Mouse (Mus musculus): Measurements from ENCODE around the gene Lypd4. TPM values are rescaled to one million over a fixed set of nuclear protein-coding genes. Genes with fewer than 3 reads are reported as not detected.
A peak's percentile ranks its signal among the peaks of the same experiment; 100 is the strongest.
"Not testable (repeated sequence)": the region's sequence is repeated elsewhere in the genome, so short reads cannot be mapped to it uniquely, and the experiment has no call there.

The Lypd4 gene
- total RNA-seq (2021), result not detected
- long read RNA-seq, experiment 1, result 0 reads
- long read RNA-seq, experiment 2, result 0 reads

DNA sequence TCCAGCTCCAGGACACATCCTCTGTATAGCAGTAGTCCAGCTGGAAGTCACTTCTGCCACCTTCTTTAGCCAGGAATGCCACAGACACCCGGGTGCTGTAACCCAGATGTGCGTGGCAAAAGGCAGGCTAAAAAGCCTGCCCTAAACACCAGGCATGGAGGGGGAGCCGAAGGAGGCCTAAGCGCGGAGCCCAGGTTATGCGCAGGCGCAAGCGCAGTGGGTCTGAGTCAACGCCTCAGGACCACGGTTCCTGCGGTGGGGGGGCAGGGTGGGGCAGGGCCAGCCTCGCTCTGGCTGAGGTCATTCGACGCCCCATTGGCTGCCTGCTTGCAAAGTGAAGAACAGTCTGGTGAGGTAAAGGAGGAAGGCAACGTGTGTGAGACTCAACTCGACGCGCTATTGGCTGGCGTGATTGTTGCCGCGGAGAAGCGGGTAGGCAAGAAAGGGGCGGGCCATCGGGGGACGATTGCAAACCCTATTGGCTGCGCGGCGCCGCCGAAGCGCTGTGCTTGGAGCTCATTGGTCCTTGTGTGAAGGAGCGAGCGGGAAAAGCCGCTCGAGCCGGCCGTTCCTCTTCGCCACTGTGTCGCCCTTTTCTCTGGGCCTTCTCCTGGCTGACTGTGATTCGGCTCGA, at the start of gene Lypd4, which contains the start of gene Dmrtc2:
TSS of gene Lypd4 (minus strand) at position 410 of the 634 bp plus-strand sequence.
TSS of gene Dmrtc2 (plus strand) at position 526 of the 634 bp plus-strand sequence.
- no peak for DNase-seq

DNA sequence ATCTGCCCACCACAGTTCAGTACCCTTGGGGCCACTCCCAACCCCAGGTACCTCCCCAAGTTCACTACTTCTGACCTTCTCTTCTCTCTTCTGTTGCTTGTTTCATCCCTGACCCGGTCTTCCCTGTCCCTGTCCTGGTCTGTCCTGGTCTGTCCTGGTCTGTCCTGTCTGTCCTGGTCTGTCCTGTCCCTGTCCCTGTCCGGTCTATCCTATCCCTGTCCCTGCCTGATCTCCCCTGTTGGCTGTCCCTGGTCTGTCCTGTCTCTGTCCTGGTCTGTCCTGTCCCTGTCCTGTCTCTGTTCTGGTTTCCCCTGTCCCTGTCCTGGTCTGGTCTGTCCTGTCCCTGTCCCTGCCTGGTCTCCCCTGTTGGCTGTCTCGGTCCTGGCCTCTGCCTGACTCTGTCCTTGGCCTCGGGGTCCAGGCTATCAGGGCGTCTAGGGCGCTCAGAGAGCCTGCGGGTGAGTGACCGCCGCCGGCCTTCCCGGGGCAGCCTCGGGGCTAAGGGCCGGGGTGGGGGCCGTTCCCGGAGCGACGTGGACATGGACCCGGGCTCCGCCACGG, 49.1 kb upstream of the Lypd4 start:
- DNase-seq, result no peak

DNA sequence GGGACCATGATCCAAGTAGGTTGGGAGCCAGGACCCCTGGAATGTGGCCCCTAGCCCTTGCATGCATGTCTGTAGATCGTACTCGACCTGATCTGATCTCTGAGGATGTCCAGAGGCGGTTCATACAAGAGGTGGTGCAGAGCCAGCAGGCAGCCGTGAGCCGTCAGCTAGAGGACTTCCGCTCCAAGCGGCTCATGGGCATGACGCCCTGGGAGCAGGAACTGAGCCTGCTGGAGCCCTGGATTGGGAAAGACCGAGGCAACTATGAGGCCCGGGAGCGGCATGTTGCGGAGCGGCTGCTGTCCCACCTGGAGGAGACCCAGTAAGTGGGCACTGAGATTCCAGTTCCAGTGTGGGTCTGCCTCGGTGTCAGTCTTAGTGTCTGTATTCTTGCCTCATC, 42.7 kb upstream of the Lypd4 start:
- no peak for DNase-seq

DNA sequence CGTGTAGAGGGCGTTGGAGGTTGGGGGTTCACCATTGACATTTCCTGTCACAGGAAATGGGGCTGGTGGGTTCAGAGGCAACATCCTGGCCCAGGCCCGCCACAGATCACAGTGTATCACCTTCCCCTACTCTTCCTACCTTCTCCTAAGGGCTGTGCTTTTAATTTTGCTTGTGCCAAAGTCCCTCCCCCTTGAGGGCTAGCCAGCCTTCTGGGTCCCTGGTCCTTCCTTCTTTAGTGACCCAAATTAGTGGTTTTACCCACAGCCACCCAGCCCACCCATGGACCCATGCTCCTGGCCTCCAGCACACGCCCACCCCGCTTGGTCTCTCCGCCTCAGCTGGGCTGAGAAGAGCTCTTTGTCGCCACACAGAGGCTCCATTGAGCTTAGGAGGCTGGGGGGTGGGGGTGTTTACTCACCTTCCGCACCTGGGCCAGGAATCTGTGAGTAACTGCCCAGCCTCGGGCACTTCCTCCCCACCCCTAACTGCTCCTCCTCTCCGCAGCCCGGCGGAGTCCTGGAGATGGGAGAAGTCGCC, 37.5 kb upstream of the Lypd4 start:
- DNase-seq, result no peak

DNA sequence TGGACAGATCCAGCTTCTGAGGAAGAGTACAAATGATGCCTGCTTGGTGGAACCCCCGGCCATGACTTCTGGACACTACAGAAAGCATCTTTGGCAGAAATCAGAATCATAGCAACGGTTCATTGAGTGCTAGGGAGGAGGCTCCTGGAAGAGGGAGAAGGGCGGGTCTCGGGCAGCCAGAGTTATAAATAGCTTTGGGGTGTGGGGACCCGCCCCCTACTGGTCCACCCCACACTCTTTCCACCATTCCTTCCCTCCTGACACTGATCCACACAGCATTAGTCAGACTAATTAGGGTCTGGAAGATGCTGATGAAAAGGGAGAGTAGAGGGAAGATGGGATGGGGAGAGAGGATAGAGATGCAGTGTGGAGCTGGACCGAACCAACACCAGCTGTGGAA, 36.8 kb upstream of the Lypd4 start:
- no peak for DNase-seq

DNA sequence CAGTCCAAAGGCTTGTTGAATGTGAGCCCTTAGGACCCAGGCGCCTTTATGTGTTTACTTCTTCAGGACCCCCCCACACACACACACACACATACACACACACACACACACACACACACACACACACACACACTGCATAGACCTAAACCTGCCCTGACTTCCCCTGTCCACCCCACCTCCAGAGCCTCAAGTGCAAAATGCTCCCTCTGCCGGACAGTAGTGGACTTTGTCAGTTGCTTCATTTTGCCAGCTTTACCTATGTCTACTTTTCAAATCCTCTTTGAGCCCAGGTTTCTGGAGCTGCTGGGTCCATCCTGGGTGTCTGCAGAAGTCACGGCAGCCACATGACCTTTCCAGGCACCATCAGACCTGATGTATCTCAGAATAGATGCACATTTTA, 35.2 kb upstream of the Lypd4 start:
- DNase-seq, result peak; percentile 48

DNA sequence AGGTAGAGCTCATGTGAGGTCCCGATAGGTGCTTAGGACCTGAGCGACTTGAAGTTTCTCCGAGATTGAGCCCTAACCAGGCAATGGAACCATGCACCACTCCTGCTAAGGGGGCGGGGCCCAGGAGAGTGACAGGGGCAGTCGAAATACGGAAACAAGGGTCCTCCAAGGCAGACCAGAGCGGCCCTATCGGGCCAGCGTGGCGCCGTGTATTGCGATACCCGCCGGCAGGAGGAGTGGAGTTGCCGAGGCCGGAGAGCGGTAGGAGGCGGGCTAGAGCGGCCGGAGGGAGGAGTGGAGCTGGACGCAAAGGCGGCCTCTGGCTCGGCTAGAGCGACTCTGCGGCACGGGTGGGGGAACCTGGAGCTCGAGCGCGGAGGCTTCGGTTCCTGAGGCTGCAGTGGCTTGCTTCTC, 34.3 kb upstream of the Lypd4 start:
- DNase-seq, result peak; percentile 93

DNA sequence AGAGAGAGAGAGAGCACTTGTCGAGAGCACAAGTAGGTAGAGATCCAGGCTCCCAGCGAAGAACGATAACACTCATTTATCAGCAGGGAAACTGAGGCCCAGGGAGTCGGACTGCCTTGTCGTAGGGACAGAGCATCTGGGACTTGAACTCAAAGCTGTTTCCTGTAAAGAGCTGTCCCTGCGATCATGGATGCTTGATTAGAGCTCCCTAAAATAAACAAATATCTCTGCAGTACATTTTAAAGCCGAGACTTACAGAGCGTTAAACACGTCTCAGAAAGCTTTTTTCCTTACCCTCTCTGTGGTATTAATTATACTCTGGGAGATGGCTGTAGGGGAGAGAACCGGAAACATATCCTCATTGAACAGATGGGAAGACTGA, 33.7 kb upstream of the Lypd4 start:
- no peak for DNase-seq

DNA sequence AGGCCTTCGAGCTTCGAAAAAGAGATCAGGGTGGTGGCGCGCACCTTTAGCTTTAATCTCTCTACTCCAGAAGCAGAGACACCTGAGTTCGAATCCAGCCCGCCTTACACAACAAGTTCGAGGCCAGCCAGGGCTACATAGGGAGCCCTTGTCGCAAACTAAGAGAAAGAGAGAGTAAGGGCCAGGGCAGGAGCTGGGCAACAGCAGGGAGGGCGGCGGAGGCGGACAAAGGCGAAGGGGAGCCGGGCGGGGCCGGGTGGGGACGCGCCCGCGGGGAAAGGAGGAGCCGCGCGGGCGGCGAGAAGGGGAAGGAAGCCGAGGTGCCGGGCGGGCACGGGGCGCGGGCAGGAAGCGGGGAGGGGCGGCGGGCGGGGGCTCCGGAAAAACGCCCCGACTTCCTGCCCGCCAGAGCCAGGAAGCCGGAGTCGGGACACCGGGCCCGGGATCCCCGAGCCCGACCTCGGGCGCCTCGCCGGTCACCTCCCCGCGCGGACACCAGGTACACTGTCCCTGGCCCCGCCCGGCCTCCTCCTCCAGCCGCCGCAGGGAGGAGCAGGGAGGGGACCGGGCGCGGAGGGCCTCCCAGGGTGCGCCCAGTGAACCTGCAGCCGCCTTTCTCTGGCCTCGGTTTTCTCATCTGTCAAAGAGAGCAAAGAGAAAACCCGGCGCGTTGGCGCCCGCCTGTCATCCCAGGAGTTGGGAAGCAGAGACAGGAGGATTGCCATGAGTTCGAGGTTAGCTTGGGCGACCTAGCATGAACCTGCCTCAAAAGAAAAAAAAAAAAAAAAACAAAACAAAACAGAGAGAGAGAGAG, 33.1 kb upstream of the Lypd4 start, which contains the start of gene Arhgef1:
TSS of gene Arhgef1 (plus strand) at position 283 of the 814 bp plus-strand sequence.
- DNase-seq, result peak; percentile 64

DNA sequence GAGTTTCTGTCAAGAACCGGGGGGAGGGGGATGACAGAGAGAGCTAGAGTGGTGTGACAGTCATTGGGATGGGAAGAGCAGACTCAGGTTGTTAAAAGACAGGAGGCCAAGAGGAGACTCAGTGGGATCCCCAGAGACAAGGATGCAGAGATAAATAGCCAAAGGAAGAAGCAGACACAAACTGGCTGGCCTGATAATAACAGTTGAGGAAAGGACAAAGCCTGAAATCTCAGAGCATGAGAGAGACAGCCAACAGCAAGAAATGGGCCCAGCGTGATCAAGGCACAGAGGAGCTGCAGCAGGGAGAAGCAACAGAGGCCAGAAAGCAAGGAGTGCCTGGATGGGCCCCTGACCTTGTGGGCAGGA, 32.5 kb upstream of the Lypd4 start:
- no peak for DNase-seq

DNA sequence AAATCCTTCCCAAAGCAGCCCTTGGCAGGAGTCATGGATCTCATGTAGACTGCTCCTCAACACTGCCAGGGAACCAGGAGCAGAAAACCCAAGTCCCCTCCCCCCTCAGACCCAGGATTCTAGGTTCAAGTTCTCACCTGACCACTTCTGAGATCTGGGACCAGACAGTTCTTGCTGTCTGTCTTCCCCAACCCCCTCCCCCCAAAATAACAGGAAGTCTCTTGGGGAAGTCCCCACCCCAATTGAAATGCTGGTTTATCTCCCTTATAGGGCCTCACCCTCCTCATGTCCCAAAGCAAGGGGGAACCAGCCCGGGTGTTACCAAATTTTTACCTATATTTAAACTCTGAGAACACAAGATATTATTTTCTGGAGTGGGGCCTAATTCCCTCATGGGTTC, 32.1 kb upstream of the Lypd4 start:
- no peak for DNase-seq

DNA sequence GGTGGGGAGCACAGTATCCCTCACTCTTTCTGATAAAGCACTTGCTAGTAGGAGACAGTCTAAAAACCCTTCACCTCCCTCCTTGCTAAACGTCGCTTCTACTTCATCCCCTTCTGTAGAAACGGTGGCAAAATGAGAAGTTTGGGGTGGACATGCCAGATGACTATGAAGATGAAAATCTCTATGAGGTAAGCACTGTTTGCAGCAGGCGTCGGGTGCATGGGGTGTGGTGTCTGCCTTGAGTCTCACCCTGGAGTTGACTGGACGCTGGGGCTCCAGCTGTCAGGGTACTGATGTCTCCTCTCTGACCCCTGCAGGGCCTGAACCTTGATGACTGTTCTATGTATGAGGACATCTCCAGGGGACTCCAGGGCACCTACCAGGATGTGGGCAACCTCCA, 31.4 kb upstream of the Lypd4 start:
- DNase-seq, result no peak

DNA sequence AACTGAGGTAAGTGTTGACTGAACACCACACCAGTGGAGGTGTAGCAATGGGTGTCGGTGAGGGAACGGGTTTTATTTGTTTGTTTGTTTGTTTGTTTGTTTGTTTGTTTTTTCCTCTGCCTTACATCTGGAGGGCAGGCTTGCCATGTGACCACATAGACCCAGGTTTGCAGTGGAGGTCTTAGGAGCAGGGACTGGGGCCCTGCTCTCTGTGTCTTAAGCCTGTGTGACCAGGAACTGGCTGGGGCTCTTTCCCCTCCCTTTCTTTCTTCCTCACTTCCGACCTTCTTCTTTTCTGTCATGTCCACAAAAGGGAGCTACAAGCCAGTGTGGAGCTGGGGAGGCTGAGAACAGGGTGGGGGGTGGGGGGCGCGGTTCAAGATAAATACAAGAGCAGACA, 28.2 kb upstream of the Lypd4 start:
- DNase-seq, result no peak

DNA sequence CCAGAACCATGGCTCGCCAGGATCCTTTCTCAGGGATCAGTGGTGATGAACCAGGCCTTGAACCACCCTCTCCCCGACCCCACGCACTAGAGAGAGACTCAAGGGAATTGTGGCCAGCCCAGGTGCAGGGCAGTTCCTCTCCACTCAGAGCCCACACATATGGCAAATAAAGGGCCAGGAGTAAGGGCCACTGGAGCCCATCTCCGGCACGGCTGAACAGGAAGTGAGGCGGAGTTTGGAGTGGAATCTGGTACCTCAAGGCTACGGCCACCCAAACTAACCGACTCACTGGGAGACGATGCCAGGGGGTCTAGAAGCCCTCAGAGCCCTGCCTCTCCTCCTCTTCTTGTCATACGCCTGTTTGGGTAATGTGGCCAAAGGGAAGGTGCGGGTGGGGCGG, 27.5 kb upstream of the Lypd4 start, which contains the start of gene Cd79a:
TSS of gene Cd79a (plus strand) at position 158 of the 400 bp plus-strand sequence.
- no peak for DNase-seq

DNA sequence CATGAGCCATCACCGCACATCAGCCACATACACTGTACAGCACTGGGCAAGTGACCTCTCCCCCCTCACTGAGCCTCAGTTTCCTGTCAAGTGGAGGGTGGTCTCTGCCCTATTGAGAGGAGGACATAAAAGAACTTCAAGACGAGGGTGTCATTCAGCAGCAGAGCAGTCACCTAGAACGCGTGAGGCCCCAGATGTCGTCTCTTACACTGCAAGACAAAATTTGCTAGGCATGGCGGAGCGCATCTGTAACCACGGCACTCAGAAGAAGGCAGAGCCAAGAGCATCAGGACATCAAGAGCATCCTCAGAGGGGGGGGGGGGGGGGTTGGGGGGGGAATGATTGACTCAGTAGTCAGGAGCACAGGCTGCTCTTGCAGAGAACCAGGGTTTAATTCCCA, 26.5 kb upstream of the Lypd4 start:
- DNase-seq, result no peak

DNA sequence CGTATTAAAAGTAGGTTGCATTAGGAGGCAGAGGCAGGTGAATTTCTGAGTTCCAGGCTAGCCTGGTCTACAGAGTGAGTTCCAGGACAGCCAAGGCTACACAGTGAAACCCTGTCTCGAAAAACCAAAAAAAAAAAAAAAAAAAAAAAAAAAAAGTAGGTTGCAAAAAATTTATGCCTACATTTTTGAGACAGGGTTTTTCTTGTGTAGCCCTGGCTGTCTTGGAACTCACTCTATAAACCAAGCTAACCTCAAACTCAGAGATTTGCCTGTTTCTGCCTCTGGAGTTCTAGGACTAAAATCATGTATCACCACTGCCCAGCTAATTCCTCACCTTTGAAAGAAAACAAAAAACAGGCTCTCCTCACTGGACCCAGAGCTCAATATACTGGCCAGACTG, 26.0 kb upstream of the Lypd4 start:
- DNase-seq, result not testable (repeated sequence)

DNA sequence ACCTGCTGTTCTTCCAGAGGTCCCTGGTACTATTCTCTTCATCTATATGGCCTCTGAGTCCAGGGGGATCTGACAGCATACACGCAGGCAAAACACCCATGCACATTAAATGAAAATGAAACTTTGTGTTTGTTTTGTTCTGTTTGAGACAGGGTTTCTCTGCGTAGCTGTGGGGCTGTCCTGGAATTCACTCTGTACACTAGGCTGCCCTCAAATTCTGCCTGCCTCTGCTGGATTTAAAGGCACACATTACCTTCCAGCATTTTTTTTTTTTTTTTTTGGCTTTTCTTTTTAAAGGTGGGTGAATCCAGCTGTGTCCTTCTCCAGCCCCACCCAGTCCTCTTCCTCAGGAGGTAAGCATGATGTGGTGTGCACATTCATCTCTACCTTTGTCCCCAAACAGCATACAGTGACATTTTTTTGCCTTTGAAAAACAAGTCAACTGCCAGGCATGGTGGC, 22.4 kb upstream of the Lypd4 start:
- DNase-seq, result no peak

DNA sequence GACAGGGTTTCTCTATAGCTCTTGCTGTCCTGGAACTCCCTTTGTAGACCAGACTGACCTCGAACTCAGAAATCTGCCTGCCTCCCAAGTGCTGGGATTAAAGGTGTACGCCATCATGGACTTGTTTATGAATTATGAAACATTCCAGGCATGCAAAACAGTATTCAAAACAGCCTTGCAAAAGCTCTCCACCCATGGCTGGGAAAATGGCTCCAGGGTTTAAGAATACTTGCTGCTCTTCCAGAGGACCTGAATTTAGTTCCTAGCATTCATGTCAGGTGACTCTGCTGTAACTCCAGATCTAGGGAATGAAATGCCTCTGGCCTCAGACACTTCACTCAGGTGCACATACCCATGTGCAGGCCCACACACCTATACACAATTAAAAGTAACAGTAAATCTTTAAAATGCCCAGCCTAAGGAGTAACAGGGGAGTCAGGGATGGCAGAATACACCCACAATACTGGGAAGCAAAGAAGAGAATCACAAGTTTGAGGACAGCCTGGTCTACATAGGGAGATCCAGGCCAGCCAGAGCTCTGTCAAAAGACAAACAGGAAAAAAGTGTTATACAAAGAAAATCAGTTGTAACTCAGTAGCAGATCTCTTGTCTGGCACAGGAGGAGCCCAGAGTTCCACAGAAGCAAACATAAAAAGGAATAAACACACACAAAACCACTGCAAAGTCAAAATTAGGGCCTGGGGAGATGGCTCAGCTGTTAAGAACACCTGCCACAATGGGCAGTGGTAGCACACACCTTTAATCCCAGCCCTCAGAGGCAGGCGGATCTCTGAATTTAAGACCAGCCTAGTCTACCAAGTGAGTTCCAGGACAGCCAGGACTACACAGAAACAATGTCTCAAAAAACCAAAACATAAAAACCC, 21.7 kb upstream of the Lypd4 start:
- DNase-seq, result no peak

DNA sequence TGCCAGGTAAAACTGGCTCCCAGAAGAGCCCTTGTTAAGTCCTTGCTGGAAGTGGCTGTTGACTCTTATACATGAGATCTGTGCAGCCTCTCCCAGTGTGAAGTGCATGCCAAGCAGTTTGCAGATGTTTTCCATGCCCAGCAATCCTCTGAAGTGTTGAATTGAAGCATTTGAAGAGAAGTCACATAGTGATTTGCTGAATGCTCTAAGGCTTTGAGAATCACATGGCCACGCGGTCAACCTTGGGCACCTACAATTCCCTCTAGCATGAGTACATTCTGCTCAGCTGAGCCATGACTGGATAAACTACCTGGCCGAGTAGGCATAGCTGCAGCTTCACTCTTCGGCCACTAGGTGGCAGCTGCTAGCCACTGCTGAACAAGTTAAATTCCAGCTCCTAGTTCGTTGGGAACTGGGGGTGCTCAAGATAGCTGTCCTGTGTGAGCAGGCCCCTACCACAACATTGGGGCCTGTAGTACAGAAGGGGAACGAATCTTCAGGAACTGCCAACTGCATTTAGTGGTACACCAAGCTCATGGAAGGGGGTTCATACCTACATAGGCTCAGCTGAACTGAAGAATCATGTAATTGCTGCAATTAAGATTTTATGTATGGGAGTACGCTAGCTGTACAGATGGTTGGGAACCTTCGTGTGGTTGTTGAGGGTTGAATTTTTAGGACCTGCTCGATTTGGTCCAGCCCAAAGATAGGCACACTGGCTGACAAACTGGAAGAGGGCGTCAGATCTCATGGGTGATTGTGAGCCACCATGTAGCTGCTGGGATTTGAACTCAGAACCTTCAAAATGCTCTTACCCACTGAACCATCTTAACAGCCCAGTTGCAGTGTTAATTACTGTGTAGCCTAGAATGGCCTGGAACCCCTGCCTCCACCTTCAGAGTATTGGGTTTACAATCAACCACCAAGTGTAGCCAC, 20.8 kb upstream of the Lypd4 start:
- DNase-seq, result peak; percentile 60

DNA sequence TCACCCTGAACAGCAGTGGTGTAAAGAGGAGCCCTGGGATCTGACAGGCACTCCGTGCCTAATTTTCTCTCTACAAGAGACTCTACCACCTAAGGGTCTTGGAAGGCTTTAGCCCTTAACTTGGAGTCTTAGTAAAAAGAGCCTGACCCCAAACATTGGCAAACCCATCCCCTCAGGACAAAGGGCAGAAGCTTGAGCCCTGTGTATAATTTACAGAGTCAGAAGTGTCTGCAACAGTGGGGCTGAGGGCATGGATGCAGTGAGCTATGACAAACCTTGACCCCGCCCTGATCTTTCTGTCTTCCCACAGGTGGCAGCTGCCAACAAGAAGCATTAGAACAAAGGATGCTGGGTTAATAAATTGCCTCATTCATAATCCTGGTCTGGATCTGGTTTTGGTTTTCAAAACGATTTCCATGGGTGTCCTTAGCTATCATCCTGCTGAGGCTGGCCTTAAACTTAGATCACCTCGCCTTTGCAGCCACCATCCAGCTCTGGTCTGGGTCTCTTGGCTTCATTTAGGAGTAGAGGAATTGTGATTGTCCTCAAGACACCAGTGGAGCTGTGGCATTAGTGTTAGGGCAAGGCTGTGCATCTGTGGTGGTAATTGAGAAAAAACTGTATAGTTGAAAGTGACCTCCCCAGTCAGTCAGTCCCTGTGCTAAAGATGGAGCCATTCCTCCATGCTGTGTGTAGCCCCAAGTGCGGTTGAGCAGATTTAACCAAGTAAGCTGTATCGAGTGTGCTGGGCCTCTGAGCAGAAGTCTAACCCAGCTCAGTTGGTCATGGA, 19.9 kb upstream of the Lypd4 start:
- DNase-seq, result no peak

Measured in gastrocnemius, postnatal 10 days (tissue).